8 mouse cellular contexts compared by ENCODE assay signal in genomic region chr1:87265200-87265599, GRCm38 (mm10). TPM values are rescaled to one million over a fixed set of nuclear protein-coding genes. Genes with fewer than 3 reads are reported as not detected.
DNase-seq lines count a peak whose midpoint lies in the region; ATAC-seq lines count a peak whose summit lies in the region.

No protein-coding gene starts in this region.

- no peaks in the 10 kb centered on the region for H3K36me3 ChIP-seq in lung, embryonic 15.5 days
- no peaks in the 10 kb centered on the region for H3K36me3 ChIP-seq in forebrain, embryonic 14.5 days (ENCODE audit: control insufficient read depth, insufficient read depth, low read length)
- no peaks in the 10 kb centered on the region for H3K36me3 ChIP-seq in limb, embryonic 10.5 days

- peaks cover 25% of the 10 kb centered on the region for H3K4me1 ChIP-seq in lung, embryonic 15.5 days
- peaks cover 11% of the 10 kb centered on the region for H3K4me1 ChIP-seq in forebrain, embryonic 14.5 days (ENCODE audit: control insufficient read depth, insufficient read depth, low read length)
- peaks cover 30% of the 10 kb centered on the region for H3K4me1 ChIP-seq in limb, embryonic 10.5 days

- peak overlapping the region; percentile 96 for H3K4me2 ChIP-seq in lung, embryonic 15.5 days
- H3K4me2 ChIP-seq in forebrain, embryonic 14.5 days (ENCODE audit: low read length), result peak overlapping the region; percentile 99

- H3K27ac ChIP-seq in lung, embryonic 15.5 days, result no peak overlapping the region
- no peak overlapping the region for H3K27ac ChIP-seq in forebrain, embryonic 14.5 days (ENCODE audit: low read depth, low read length)
- H3K27ac ChIP-seq in limb, embryonic 10.5 days, result no peak overlapping the region

- under 1% methylated on average over 13 of the region's 13 CpGs for WGBS in lung, embryonic 15.5 days
- WGBS in forebrain, embryonic 14.5 days, result under 1% methylated on average over 13 of the region's 13 CpGs
- WGBS in limb, embryonic 10.5 days, result under 1% methylated on average over 13 of the region's 13 CpGs

- DNase-seq in lung, postnatal 14 days, result no peak
- no peak for DNase-seq in forebrain, embryonic 14.5 days (ENCODE audit: low spot score)
- peak; percentile 47 for DNase-seq in limb, embryonic 10.5 days (ENCODE audit: low spot score)
- DNase-seq in retina, postnatal 1 day, result peak; percentile 58
- no peak for DNase-seq in left cerebral cortex, adult 18-20 months (ENCODE audit: low spot score in 2 of 2)
- DNase-seq in gastrocnemius, postnatal 36 days, result no peak
- DNase-seq in testis, postnatal 14 days (ENCODE audit: low spot score), result no peak

- peaks cover 76% of the 10 kb centered on the region for H3K27me3 ChIP-seq in lung, embryonic 15.5 days
- H3K27me3 ChIP-seq in forebrain, embryonic 14.5 days (replicated peaks; ENCODE audit: control insufficient read depth, insufficient read depth, low read length), result peaks cover 37% of the 10 kb centered on the region
- H3K27me3 ChIP-seq in limb, embryonic 10.5 days (ENCODE audit: low read depth, poor library complexity, severe bottlenecking), result peaks cover 97% of the 10 kb centered on the region

- no peak for ATAC-seq in lung, embryonic 15.5 days (ENCODE audit: borderline replicate concordance, extremely low read depth, low FRiP score, low TSS enrichment)
- no peak for ATAC-seq in forebrain, embryonic 14.5 days

- intact Hi-C loops in gastrocnemius, postnatal 36 days (cut with DNase I), result no loop called here

- peak overlapping the region; percentile 47 for H3K4me3 ChIP-seq in lung, embryonic 15.5 days
- H3K4me3 ChIP-seq in forebrain, embryonic 14.5 days (ENCODE audit: low read depth, low read length), result peak overlapping the region; percentile 49
- H3K4me3 ChIP-seq in limb, embryonic 10.5 days, result peak overlapping the region; percentile 62

- H3K9ac ChIP-seq in lung, embryonic 15.5 days, result no peak overlapping the region
- peak overlapping the region; percentile 62; the same call in 1 of the 2 replicates for H3K9ac ChIP-seq in forebrain, embryonic 14.5 days (ENCODE audit: low read length)

- no peaks in the 10 kb centered on the region for H3K9me3 ChIP-seq in lung, embryonic 15.5 days
- H3K9me3 ChIP-seq in forebrain, embryonic 14.5 days (replicated peaks; ENCODE audit: control insufficient read depth, low read length), result no peaks in the 10 kb centered on the region
- no peaks in the 10 kb centered on the region for H3K9me3 ChIP-seq in limb, embryonic 10.5 days (replicated peaks)

RNA-seq across cellular contexts. Expression of gene Efhd1, which starts 1.0 kb away (rescaled TPM):
- polyA plus RNA-seq in lung, embryonic 15.5 days (2015; fragmentation: Nextera tagmentation; extraction: Ambion mirVana), result 0.20 and 0.41 TPM in 2 replicates
- 0.48 and 0.68 TPM in 2 replicates for polyA plus RNA-seq in forebrain, embryonic 14.5 days (2014; fragmentation: Nextera tagmentation; extraction: Ambion mirVana)
- polyA plus RNA-seq in limb, embryonic 10.5 days (2016; fragmentation: Nextera tagmentation; extraction: Ambion mirVana), result 0.10 and 0.11 TPM in 2 replicates
- 10 to 100 TPM; 12.6 to 14.7 TPM for total RNA-seq in left cerebral cortex, adult 18-20 months (2021)
- 1 to 10 TPM; 4.1 to 4.7 TPM for total RNA-seq in gastrocnemius, postnatal 36 days (2021)

RNA-seq across cellular contexts. Expression of gene Eif4e2, which starts 51.5 kb away (rescaled TPM):
- polyA plus RNA-seq in lung, embryonic 15.5 days (2015; fragmentation: Nextera tagmentation; extraction: Ambion mirVana), result 161 and 163 TPM in 2 replicates
- polyA plus RNA-seq in forebrain, embryonic 14.5 days (2014; fragmentation: Nextera tagmentation; extraction: Ambion mirVana), result 56.6 and 61.9 TPM in 2 replicates
- polyA plus RNA-seq in limb, embryonic 10.5 days (2016; fragmentation: Nextera tagmentation; extraction: Ambion mirVana), result 181 and 202 TPM in 2 replicates
- 10 to 100 TPM; 57.5 to 58.6 TPM for total RNA-seq in left cerebral cortex, adult 18-20 months (2021)
- 10 to 100 TPM; 47.3 to 50.0 TPM for total RNA-seq in gastrocnemius, postnatal 36 days (2021)

Comparison
In these comparisons a context has a peak if more than half of its experiments do, and no peak if none do; other contexts are left out.
1. DNase-seq: peak in limb, embryonic 10.5 days (single experiment) and retina, postnatal 1 day (single experiment); none in lung, postnatal 14 days (single experiment), forebrain, embryonic 14.5 days (single experiment), left cerebral cortex, adult 18-20 months (0 of 2), gastrocnemius, postnatal 36 days (0 of 2) and testis, postnatal 14 days (single experiment).
2. Peak in every context shown above with its lines, with median percentiles within 50 percentile points of each other: H3K4me3 ChIP-seq.